Mouse (Mus musculus) macrophage (primary cell): ENCODE data around the gene Abcc2. TPM values are rescaled to one million over a fixed set of nuclear protein-coding genes. Genes with fewer than 3 reads are reported as not detected.

Experiments
- H3K27ac ChIP-seq: fragments of 350-480 bp; formaldehyde crosslinking; 2 replicates; pipeline ENCODE4 v1.9.0; 2021
- H3K36me3 ChIP-seq: fragments of 350-480 bp; formaldehyde crosslinking; 2 replicates; pipeline ENCODE4 v1.9.0; 2021; ENCODE audit errors: inconsistent target
- H3K4me3 ChIP-seq: fragments of 350-480 bp; formaldehyde crosslinking; 2 replicates; pipeline ENCODE4 v1.9.0; 2021; ENCODE audit errors: inconsistent target
- H3K79me2 ChIP-seq: fragments of 350-480 bp; formaldehyde crosslinking; 2 replicates; pipeline ENCODE4 v1.9.0; 2021; ENCODE audit errors: inconsistent target
- WGBS: methylation state at CpG from one replicate; pipeline ENCODE4 v1.1.7; 2026; ENCODE audit warnings: inconsistent platforms; ENCODE audit not compliant: missing documents; 5-methylcytosine and 5-hydroxymethylcytosine counted together
- polyA plus RNA-seq: library from polyadenylated mRNA; stranded (reverse); fragments of 250-400 nt; gene quantifications from 3 replicates; pipeline ENCODE4 v1.2.4, GENCODE M21; 2018; ENCODE audit warnings: inconsistent platforms

The Abcc2 gene
- polyA plus RNA-seq, 1 experiment from 2014 or later: 0.04 TPM

DNA sequence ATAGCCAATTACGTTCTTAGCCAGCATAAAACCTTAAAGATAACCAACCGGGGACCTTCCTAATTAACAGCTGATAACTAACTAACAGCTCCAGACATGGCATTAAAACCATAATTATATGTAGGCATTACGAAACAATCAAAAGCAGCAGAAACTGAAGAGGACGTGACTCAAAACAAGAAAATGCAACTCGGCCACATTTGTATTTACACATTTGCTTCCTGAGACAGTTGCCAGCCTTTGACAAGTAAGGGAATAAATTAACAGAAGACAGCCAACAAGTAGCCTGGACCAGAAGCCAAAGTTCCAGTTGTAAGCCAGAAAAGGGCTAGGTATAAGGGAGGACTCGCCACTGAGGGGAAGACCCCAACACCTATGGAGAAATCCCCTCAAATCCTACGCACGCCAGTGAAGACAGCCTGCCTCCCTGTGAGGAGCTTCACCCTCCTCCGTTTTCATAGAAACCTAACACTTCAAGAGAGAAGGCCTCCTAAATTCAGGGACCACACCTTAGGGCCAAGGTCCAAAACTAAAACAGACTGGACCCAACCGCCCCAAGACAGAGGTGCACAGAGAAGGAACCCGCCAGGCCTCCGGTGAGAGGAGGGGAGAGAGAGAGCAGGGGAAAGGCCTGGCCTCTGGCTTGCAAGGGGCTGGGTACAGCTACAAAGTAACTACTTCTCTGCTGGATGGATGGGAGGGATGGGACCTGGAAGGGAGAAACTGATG, 104.5 kb downstream of the Abcc2 start:
- no peak overlapping the region for H3K27ac ChIP-seq
- H3K4me3 ChIP-seq: no peak overlapping the region
- H3K36me3 ChIP-seq: no peaks in the 10 kb centered on the region
- 82% methylated on average over 12 of the region's 12 CpGs for WGBS
- no peaks in the 10 kb centered on the region; the same call in 1 of the 2 replicates for H3K79me2 ChIP-seq

DNA sequence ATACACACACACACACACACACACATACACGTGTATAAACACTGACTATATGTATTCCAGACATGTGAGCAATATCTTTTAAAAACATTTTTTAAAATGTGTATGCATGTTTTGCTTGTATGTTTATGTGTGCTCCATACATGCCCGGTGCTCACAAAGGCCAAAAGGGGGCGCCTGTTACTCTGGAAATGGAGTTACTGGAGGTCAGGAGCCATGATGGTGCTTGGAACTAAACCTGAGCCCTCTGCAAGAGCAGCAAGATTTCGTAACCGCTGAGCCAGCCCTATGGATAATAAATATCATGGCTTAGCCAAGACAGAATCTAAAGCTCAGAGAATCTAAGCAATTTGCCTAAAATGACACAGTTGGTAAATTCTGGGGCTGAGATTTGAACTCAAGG, 105.2 kb downstream of the Abcc2 start:
- 89% methylated on average over 5 of the region's 5 CpGs for WGBS
- no peaks in the 10 kb centered on the region; the same call in 1 of the 2 replicates for H3K79me2 ChIP-seq
- H3K27ac ChIP-seq: no peak overlapping the region

DNA sequence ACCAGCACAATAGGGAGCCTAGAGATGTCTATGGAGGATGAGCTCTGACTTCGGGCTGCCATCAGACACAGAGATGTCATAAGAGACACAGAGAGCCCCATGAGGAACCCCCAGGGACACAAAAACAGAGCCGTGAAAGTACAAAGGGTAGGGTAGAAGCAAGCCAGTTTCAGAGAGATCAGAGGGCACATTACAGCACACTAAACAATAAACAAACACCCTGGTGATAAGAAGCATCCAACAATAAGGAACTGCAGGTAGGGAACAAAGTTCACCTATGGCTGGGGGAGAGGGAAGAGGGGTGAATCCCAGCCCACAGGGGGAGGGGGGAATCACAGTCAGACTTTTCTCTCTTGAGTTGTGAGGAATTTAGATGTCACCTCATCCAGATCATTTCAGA, 105.7 kb downstream of the Abcc2 start:
- no peaks in the 10 kb centered on the region; the same call in 1 of the 2 replicates for H3K79me2 ChIP-seq
- WGBS: 96% methylated on average over 2 of the region's 2 CpGs
- no peaks in the 10 kb centered on the region for H3K36me3 ChIP-seq
- H3K27ac ChIP-seq: no peak overlapping the region
- H3K4me3 ChIP-seq: no peak overlapping the region

More for the DNA sequence above, 105.2 kb downstream of the Abcc2 start:
- H3K4me3 ChIP-seq: no peak overlapping the region
- H3K36me3 ChIP-seq: no peaks in the 10 kb centered on the region

Other genes starting within 250 kb of the Abcc2 start
- gene Nkx2-3, start 169.9 kb upstream of the Abcc2 start, polyA plus RNA-seq: not detected in 3 replicates
- 16.2 to 24.8 TPM (median 23.2 TPM) in 3 replicates for gene Slc25a28, start 107.3 kb upstream of the Abcc2 start, polyA plus RNA-seq
- gene Entpd7, start 92.5 kb upstream of the Abcc2 start, polyA plus RNA-seq: 10.2 to 14.7 TPM (median 11.2 TPM) in 3 replicates
- 15.4 to 18.3 TPM (median 16.2 TPM) in 3 replicates for gene Cutc, start 29.2 kb upstream of the Abcc2 start, polyA plus RNA-seq
- 14.3 to 15.8 TPM (median 15.3 TPM) in 3 replicates for gene Cox15, start 29.2 kb upstream of the Abcc2 start, polyA plus RNA-seq
- gene Dnmbp, start 158.0 kb downstream of the Abcc2 start, polyA plus RNA-seq: 10.0 to 13.6 TPM (median 12.2 TPM) in 3 replicates
- 0.11 TPM in 1 of 3 replicates, not detected in the others for gene Cpn1, start 204.4 kb downstream of the Abcc2 start, polyA plus RNA-seq
- 0.09 TPM in 1 of 3 replicates, not detected in the others for gene Cyp2c23, start 247.0 kb downstream of the Abcc2 start, polyA plus RNA-seq